Mouse (Mus musculus): ENCODE data around the gene 4932429P05Rik.

The 4932429P05Rik gene

GRCm38 (mm10) chrX:89751968-89752367 lies at the start of gene 4932429P05Rik:
Gene 4932429P05Rik (plus strand): TSS chrX:89752268.
- DNase-seq, result no peak

All from kidney, postnatal 36 days (tissue).